Mouse (Mus musculus) thymus, adult 2 months (tissue): ENCODE data around the gene Rplp2.

Source experiments
- CTCF ChIP-seq: fragments of 200-500 bp; IDR thresholded peaks from 2 replicates; pipeline ENCODE4 v1.5.1; 2012; ENCODE audit warnings: mild to moderate bottlenecking, control low read depth, low read length, moderate library complexity, borderline replicate concordance; ENCODE audit not compliant: control insufficient read depth, poor library complexity, insufficient read depth; ENCODE audit errors: extremely low read depth
- POLR2A ChIP-seq: fragments of 200-500 bp; IDR thresholded peaks from 2 replicates; pipeline ENCODE4 v1.6.1; 2012; ENCODE audit warnings: mild to moderate bottlenecking, low read length, control low read depth, moderate library complexity; ENCODE audit not compliant: control insufficient read depth, poor library complexity, insufficient read depth; ENCODE audit errors: extremely low read depth

GRCm38 (mm10) chr7:141447110-141447991, at the start of gene Rplp2:
- no peak; the same call in 1 of the 2 replicates for TF ChIP-seq CTCF
- peak; percentile 85 for TF ChIP-seq POLR2A
